Mouse (Mus musculus) monocyte, adult 5-6 weeks (primary cell): ENCODE measurements around the gene 0610030E20Rik. TPM values are rescaled to one million over a fixed set of nuclear protein-coding genes. Genes with fewer than 3 reads are reported as not detected.

Experiments
- ATAC-seq: fragments of 153-309, 156-312 bp; replicated peaks from 2 replicates; pipeline ENCODE4 v1.8.0; 2017; ENCODE audit warnings: mild to moderate bottlenecking; ENCODE audit not compliant: low TSS enrichment, insufficient number of reproducible peaks, severe bottlenecking, poor library complexity, low FRiP score
- total RNA-seq: library from RNA; stranded (forward); fragments of 200-1000, 200-491, 200-594 nt; gene quantifications from 3 replicates; pipeline ENCODE4 v1.2.3, GENCODE M21; 2017

Gene 0610030E20Rik
- total RNA-seq, 1 experiment from 2014 or later: 20.1 TPM

DNA sequence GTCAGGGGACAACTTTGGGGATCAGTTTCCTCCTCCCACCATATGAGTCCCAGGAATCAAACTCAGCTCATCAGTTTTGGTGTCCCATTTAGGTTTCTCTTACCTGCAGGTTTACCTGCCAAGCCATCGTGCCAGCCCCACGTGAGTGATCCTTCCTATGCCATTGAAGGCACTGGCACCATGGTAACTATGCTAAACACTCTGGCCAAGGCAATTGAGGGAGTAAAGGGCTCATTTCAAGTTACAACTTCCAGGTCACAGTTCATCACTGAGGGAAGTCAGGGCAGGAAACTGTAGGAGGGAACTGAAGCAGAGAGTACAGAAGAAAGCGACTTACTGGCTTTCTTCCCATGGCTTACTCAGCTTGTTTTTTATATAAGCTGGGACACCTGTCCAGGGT is 19.2 kb downstream of the 0610030E20Rik start:
- no peak for ATAC-seq

DNA sequence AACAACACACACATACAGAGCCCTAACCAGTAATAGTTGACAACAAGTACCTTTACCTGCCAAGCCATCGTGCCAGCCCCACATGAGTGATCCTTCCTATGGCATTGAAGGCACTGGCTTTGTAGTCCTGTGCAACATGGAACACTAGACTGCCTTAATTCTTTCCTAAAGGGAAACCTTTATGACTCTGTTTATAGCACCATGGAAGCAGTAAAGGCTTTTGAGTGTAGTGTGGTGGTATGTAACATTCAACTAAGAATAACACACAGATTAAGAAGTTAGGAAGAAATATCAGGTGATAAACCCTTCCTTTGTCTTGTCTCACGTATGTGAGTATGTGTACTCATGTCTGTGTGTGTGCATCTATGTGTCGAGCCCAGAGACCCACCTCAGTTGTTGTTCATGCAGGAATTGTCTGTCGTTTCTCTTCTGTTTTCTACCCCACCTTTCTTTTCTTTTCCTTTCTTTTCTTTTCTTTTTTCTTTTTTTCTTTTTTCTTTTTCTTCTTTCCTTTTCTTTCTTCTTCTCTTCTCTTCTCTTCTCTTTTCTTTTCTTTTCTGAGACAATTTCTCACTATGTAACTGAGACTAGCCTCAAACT is 19.8 kb downstream of the 0610030E20Rik start, which contains the start of gene Rnf181:
Gene Rnf181 (minus strand): TSS at position 113 of the 600 bp plus-strand sequence.
- ATAC-seq: no peak

DNA sequence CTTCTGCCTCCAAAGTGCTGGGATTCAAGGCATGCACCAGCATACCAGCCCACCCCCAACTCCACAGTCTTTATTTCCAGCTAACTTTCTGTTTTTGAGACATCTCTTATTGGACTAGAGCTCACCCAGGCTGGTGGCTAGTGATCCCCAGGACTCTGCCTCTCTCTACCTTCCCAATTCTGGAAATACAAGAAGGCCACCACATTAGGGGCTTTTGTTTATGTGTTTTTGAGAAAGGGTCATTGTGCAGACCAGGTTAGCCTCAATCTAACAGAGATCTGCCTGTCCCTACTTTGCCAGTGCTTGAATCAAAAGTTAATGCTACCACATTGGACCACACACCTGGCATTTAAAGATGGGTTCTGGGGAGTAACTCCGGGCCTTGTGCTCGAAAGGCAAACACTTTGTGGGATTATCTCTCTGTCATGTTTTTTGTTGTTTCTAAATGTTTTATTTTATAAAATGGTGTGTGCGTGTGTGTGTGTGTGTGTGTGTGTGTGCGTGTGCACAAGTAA is 20.4 kb downstream of the 0610030E20Rik start:
- ATAC-seq: no peak

DNA sequence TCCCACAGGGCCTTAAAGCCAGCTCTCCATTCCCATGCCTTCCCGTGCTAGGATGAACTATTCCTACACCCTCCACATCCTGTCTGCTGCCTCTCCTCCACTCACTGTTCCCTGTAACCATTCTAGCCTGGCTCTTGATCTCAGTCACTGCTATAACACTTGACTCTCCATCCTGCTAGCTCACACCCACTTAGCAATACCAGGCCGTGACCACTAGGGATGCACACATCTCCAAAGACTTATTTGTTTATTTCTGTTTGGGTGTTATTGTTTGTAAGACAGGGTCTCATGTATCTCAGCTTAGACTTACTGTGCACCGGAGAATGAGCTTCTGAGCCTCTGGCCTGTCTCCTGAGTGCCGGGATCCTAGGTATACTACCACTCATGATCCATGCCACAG is 22.4 kb downstream of the 0610030E20Rik start:
- no peak for ATAC-seq

DNA sequence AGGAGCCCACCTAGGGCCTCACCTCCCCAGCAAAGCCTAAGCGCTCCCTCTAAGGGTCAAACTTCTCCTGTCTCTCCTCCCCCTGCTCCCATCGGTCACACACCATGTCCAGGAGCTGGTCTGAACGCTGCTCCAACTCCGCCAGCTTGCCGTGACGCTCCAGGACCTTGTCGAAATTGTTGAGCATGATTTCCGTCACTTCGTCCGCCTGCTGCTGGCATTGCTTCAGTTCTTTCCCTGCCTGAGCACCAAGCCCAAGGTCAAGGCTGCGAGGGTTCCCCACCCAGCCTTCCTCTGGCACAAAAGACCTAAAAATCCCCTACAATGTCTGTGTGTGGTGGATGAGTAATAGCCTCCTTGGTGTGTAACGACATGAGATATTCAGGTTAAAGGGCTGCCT is 23.0 kb downstream of the 0610030E20Rik start:
- no peak for ATAC-seq

DNA sequence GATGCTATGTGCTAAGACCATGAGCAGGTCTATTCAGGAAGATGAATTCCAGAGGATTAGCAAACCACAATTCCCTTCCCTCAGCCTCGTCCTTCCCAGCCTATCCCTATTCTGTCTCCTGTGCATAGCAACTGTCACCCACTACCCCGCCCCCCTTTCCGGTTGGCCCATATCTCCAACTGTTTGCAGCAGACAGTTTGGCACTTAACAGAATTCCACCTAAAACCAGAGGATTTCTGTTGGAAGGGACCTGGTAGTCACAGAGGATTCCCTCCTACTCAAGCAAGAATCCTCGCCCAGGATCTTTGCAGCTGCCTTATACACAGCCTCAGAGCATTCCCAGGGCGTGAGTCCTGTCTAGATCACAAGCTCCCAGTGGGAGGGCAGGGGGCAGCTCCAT is 24.0 kb downstream of the 0610030E20Rik start:
- no peak for ATAC-seq

DNA sequence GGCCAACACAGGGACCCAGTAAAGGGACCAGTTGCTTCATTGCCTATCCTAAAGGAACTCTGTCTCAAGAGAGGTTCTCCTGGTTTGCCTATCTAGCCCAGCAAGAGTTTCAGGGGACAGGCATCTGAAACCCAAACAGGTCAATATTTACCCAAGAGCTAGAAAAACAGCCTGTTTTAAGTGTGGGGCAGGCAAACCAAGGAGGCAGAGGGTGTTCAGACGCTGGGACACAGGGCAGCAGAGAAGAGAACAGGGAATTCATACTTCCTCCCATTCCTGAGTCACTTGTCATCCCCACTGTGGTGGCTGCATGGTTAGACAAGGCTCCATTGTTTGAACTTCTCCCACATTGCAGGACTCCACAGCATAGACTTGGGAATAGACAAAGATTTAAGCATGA is 24.5 kb downstream of the 0610030E20Rik start:
- ATAC-seq: no peak

DNA sequence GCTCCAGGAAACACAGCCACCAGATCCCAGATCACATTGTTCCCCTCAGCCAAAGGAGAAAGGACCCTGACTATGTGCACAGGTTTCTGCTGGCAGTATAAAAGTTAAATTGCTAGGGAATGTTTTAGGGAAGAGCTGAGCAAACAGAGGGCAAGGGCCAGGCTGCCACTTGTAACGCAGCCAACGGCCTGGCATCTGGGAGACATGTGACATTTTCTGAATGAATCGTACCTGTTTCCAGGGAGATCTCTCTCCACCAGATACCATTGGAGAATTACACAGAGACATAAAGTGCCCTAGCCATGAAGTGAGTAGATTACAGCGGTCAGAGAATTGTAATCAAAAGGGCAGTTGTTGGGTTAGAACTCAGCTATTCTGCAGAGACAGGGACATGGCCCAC is 26.1 kb downstream of the 0610030E20Rik start:
- no peak for ATAC-seq

DNA sequence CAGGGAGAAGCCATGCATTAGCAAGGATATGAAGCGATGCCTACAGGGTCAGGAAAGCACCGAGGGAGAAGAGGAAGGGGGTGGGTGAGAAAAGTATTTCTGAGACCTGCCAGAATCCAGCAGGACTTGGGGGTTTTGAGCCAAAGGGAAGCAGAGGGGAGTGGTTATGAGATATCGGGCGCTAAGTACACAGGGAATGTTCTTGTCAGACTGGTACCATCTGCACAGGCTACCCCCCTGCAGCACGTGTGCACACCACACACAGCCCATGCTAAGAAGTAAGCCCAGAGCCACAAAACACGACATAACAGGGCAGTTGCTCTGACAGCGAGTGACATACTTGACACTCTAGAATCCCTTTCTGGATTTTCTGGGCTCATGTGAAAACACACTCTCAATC is 27.1 kb downstream of the 0610030E20Rik start:
- ATAC-seq: no peak

DNA sequence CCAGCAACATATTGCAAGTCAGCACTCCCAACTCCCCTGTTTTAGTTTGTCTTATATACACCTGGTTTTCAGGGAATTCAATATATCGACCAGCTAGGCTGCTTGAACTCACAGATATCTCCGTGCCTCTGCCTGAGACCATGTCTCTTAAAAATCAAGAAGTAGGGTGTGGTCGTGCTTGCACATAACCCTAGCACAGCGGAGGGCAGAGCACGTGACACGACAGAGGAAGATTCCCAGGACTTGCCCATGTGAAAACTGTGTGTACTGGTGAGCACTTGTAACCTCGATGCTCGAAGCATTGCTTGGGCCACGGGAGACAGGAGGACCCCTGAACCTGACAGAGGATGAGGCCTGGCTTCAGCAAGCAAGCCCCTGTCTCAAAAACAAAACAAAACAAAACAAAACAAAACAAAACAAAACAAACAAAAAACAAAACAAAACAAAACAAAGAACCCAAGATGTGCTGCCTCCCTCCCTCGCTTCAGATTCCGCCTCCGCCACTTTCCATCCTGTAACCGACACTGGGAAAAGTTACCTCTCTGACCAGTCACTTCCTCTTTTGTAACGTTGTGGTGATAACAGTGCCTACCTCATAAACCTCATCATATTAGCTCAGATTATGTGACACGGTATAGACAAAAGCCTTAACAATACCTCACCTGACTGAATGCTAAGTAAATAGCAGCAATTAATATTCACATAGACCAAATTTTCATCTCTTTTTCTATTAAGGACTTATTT is 27.9 kb downstream of the 0610030E20Rik start:
- ATAC-seq: peak; percentile 45; the same call in 1 of the 2 replicates

DNA sequence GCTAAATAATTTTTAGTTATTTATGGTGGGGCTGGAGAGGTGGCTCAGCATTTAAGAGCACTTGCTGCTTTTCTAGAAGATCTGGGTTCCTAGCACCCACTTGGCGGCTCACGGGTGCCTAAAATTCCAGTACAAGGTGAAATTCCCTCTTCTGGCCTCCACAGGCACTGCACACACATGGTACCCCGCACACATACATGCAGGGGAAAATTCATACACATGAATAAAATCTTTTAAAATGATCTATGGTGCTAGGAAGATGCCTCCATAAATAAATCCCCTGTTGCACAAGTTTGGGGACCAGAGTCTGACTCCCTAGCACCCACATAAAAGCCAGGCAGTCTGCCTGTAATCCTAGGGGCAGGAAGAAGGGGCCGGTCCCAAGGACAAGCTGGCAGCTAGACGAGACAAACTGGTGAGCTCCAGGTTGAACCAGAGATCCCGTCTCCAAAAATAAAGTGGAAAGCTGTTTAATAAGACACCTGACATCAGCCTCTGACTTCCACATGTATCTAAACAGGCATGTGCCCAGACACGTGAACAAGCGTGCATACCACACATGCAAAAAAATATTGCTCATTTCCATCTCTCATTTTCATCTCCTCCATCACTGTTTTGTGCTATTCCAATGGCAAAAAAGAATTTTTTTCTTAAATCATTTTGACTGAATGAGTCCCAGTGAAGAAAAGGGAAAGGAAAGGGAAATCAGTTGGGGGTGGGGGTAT is 31.6 kb downstream of the 0610030E20Rik start:
- ATAC-seq: no peak

DNA sequence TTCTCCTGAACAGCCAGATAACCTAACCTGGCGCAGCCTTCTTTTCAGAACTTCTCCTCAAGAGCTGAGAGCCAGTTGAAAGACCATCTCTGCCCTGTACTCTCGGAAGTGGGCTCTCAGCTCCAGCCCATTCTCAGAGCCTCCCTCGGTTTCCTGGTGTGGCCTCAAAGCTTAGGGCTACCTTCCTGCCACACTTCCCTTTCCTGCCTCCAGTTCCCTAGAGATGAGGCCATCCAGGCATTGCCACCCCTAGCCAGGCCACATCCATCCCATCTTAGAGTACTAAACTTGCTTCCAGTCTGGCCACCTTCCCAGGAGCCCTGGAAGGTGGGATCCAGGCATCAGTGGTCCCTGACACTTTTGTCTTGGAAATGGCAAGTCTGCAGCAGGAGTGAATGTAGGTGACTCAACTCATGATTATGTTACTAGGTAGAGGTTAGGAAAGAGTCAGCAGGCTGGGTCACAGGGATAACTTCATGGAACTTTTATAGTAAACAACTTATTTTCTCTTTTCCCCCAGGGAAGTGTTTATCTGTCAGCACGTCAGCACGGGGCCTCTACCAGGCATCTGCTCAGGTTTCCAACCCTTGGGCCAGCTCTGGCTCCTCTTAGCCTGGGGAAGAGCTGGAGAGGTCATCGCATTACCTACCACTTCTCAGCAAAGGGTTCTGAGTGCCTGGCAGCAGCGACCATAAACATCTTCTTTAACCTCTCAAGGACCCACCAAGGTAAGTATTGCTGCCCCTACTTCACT is 32.4 kb downstream of the 0610030E20Rik start:
- ATAC-seq: no peak

DNA sequence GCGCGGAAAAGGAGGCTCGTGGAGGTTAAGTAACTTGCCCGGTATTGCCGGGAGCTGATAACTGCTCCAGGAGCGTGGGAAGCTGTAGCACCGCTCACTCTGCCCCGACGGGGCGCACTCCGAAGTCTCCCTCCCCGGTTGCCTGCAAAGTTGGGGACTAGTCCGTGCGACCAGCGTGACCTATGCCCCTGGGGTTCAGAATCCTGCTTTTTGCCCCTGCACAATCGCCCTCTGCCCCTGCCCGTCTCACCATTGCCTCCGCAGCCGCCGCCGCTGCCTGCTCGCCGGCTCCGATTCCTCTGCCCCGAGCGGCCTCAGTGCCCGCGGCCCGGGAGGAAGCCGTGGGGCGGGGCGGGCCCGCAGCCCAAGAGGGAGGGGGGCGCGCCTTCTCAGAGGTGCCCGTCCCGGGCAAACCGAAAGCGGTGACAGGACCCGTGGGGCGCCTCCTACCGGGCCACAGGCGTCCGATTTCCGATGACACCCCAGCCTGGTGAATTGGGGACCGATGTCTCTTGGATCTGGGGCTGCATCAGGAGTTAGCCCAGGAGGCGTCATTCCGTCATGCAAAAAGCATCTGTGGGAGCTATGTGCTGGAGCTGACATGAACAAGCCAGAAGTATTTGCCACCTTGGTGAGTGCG is 33.1 kb downstream of the 0610030E20Rik start, which contains the start of gene Vamp5:
Gene Vamp5 (minus strand): TSS at position 338 of the 640 bp plus-strand sequence.
- peak; percentile 79 for ATAC-seq

DNA sequence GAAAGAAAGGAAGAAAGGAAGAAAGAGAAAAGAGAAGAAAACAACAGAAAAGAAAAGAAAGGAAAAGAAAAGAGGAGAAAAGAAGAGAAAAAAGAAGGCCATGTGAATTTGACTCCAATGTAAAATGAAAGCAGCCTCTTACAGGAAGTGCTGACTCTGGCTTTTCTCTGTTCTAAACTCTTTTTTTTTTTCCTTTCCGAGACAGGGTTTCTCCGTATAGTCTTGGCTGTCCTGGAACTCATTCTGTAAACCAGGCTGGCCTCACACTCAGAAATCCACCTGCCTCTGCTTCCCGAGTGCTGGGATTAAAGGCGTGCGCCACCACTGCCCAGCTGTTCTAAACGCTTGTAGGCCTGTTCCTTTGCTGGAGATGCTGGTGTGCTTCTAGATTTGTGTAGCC is 35.4 kb downstream of the 0610030E20Rik start:
- ATAC-seq: no peak

DNA sequence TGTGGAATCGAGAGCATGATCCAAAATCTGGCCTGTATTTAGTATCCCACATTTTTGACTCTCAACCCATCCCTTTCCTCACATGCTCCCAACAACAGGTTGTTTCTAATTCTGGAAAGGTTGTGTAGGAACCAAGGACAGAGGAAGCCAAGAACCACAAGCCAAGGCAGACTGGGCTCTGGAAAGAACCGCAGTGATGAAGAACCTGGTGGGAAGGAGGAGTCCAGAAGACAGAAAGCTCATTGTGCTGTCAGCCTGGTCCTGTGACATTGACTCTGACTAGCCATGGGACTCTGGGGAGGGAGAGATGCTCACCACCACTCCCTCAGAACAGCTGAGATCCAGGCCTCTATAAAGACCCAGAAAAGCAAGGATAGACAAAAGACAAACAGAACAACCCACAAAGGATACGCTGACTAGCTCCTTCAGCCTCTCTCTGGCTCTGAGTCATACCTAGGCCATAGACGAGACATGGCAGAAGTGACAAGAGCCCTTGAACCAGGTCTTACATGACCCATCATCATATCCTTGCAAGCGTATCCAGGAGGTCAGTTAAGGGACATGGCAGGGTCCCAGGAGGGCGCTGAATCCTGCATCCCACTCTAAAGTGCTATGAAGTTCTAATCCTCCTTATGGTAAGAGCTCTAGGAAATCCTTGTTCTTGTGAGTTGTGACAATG is 36.2 kb downstream of the 0610030E20Rik start:
- no peak for ATAC-seq

DNA sequence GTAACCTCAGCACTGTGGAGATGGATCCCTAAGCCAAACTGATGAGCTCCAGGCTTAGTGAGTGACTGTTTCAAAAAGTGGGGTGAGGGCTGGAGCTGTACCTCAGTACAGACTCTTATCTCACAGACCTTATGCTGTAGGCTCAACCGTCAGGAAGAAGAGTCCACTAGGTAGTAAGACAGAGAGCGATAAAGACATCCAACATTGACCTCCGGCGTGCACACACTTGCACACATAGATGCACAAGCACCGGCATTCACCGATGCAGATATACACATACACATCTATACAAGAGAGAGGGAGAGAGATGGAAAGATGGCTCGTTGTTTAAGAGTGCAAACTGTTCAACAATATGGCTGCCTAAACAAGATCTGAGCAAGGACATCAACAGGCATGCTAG is 36.8 kb downstream of the 0610030E20Rik start:
- ATAC-seq: no peak

DNA sequence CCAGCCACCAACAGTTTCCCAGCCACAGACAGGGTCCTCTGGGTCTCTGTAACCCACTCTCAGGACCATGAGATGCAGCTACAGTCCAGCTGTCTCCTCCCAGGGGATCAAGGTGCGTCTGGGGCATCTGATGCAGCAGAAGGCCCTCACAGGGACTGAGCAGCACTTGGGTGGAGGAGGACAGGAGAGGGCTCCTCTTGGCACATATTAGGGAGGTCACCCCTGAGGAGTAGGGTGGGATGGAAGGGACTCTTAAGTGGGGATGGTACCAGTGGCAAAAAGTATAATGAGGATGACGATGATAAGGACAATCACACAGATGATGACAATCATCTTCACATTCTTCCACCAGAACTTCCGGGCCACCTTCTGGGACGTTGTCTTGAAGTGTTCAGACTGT is 38.1 kb downstream of the 0610030E20Rik start:
- no peak for ATAC-seq

DNA sequence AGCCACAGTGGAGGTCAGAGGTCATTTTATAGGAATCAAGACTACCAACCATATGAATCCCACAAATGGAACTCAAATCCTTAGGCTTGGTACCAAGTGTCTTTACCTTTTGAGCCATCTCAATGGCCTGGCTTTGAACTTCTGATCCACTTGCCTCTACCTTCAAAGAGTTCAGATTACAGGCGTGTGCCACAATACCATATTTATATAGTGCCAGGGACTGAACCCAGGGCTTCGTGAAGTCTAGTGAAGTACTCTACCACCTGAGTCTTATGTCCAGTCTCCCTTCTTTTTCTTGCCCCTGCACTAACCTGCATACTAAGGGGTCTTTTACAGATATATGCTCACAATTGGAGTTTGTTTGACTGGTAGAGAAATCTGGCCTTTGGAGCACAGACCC is 39.4 kb downstream of the 0610030E20Rik start:
- no peak for ATAC-seq
